Mouse (Mus musculus) embryonic fibroblast, embryonic 13.5 days (primary cell): ENCODE measurements around the gene Gm28308.

Source experiments
- CTCF ChIP-seq: IDR thresholded peaks from 2 replicates; pipeline ENCODE4 v1.5.1; 2011; ENCODE audit warnings: mild to moderate bottlenecking, control low read depth, low read length, moderate library complexity, borderline replicate concordance; ENCODE audit not compliant: insufficient read depth
- POLR2A ChIP-seq: IDR thresholded peaks from 2 replicates; pipeline ENCODE4 v1.6.1; 2011; ENCODE audit warnings: low read depth, mild to moderate bottlenecking, control low read depth, low read length, moderate library complexity

DNA sequence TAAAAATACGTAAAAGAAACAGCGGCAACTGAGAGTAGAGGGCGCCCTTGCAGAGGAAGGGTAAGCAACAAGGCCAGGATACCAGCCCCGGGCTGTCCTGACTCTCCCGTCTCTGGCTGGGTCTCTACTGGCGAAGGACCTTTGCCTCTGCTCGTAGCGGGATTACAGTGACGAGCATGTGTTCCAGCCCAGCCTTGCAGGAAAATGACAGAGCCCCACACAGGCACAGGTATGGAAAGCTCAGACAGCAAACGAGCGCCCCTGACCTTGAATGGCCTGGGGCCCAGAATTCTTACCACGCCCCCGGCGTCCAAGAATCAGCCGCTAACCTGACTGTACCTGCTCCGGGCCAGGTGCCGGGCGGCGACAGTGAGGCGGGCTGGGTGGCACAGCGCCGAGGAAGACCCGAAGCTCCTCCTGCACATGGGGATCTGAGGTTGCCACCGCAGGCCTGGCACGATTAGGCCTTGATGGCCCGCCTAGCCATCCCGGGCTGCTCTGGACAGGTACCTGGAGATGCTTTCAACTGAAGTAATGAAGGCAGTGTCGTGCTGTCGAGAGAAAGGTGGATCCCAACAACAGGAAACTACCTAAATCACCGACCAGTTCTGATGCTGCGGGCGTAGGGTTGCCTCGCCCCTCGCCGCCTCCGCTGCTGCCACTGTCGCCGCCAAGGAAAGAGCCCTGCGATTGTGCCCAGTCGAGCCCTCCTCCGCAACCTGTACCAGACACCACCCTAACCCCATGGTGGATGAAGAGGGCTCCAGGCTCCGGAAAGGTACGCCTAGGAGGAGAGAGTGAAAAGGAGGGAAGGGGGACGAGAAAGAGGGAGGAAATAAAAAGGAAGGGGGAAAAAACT lies 16.6 kb upstream of the Gm28308 start:
- TF ChIP-seq POLR2A (no peak), CTCF (no peak)
